Mouse (Mus musculus) MN1 (cell line): ENCODE results near the gene Aim2.
A peak's percentile ranks its signal among the peaks of the same experiment; 100 is the strongest.
"Not testable (repeated sequence)": the region's sequence is repeated elsewhere in the genome, so short reads cannot be mapped to it uniquely, and the experiment has no call there.

ENCODE experiments used
- DNase-seq: peaks from one replicate; pipeline ENCODE4 v3.0.0-alpha.2; 2016; ENCODE audit warnings: low spot score

The Aim2 gene

GRCm38 (mm10) chr1:173350372-173350957, at the start of gene Aim2:
Gene Aim2, plus strand, starts transcription at chr1:173350879.
- DNase-seq: peak; percentile 14

- not testable (repeated sequence) for DNase-seq
Observed at GRCm38 (mm10) chr1:173302795-173303194, 47.9 kb upstream of the Aim2 start.

GRCm38 (mm10) chr1:173313535-173314050, 37.1 kb upstream of the Aim2 start:
- not testable (repeated sequence) for DNase-seq

GRCm38 (mm10) chr1:173315725-173316124, 35.0 kb upstream of the Aim2 start:
- DNase-seq: no peak

GRCm38 (mm10) chr1:173317925-173318477, 32.7 kb upstream of the Aim2 start:
- no peak for DNase-seq

- no peak for DNase-seq
Observed at GRCm38 (mm10) chr1:173321593-173322248, 29.0 kb upstream of the Aim2 start.

GRCm38 (mm10) chr1:173322249-173322627, 28.4 kb upstream of the Aim2 start:
- no peak for DNase-seq

GRCm38 (mm10) chr1:173323839-173324585, 26.7 kb upstream of the Aim2 start:
- DNase-seq: peak; percentile 38

GRCm38 (mm10) chr1:173324961-173325360, 25.7 kb upstream of the Aim2 start:
- DNase-seq: no peak

GRCm38 (mm10) chr1:173325395-173325794, 25.3 kb upstream of the Aim2 start:
- no peak for DNase-seq

- DNase-seq: no peak
Observed at GRCm38 (mm10) chr1:173326552-173326951, 24.1 kb upstream of the Aim2 start.

- no peak for DNase-seq
Observed at GRCm38 (mm10) chr1:173328446-173328845, 22.2 kb upstream of the Aim2 start.

GRCm38 (mm10) chr1:173329185-173329584, 21.5 kb upstream of the Aim2 start:
- DNase-seq: no peak

- DNase-seq: no peak
Observed at GRCm38 (mm10) chr1:173329743-173330142, 20.9 kb upstream of the Aim2 start.

- DNase-seq: no peak
Observed at GRCm38 (mm10) chr1:173332418-173332817, 18.3 kb upstream of the Aim2 start.

- no peak for DNase-seq
Observed at GRCm38 (mm10) chr1:173333312-173334253, 17.1 kb upstream of the Aim2 start, which contains the start of gene Ackr1. Gene Ackr1, minus strand, starts transcription at chr1:173333750.

GRCm38 (mm10) chr1:173335903-173336302, 14.8 kb upstream of the Aim2 start:
- no peak for DNase-seq

GRCm38 (mm10) chr1:173337008-173337407, 13.7 kb upstream of the Aim2 start:
- no peak for DNase-seq

- peak; percentile 48 for DNase-seq
Observed at GRCm38 (mm10) chr1:173339543-173339942, 11.1 kb upstream of the Aim2 start.

- no peak for DNase-seq
Observed at GRCm38 (mm10) chr1:173342425-173342824, 8.3 kb upstream of the Aim2 start.

GRCm38 (mm10) chr1:173343934-173344333, 6.7 kb upstream of the Aim2 start:
- DNase-seq: no peak
